Mouse (Mus musculus): ENCODE results near the gene Ndufs8.

The Ndufs8 gene

GRCm38 (mm10) chr19:3903648-3904362, 8.8 kb downstream of the Ndufs8 start:
- no peak for DNase-seq

DNA sequence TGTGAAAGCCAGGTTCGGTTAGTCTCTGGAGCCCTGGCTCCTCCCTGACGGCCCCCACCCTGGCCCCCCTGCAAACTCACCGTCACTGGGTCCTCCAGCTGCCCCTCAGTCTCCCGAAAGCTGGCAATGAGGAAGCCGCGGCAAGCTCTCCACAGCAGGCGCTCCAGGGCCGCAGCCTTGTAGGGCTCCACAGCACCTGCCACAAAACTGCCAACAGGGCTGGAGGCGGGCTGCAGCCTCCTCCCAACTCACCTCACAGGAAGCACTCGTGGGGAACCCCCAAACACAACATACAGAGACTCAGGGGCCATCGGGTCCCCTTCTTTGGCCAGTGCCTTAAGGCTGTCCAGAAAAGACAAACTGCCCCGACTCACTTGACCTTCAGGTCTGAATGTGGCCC, 9.6 kb downstream of the Ndufs8 start:
- DNase-seq, result no peak

GRCm38 (mm10) chr19:3899618-3900017, 13.0 kb downstream of the Ndufs8 start:
- DNase-seq, result no peak

GRCm38 (mm10) chr19:3898952-3899351, 13.6 kb downstream of the Ndufs8 start:
- no peak for DNase-seq

- DNase-seq, result no peak
Observed at GRCm38 (mm10) chr19:3897557-3897956, 15.0 kb downstream of the Ndufs8 start.

DNA sequence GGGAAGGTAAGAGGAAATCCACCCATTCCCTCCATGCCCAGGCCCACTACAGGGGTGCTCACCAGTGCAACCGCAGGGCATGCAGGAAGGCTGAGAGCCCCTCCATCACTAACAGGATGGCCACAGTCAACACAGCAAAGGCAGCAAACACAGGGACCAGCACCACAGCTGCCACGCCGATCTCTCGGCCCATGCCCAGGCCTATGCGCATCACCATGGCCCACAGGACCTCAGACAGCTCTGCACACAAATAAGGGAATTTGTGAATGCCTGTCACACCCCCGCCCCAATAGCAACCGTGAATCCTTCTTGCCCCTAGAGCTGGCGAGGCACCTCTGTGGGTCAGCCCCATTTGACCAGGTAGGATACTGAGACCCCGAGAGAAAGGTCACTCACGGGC, 16.4 kb downstream of the Ndufs8 start:
- no peak for DNase-seq

- no peak for DNase-seq
Observed at GRCm38 (mm10) chr19:3895171-3895631, 17.4 kb downstream of the Ndufs8 start.

DNA sequence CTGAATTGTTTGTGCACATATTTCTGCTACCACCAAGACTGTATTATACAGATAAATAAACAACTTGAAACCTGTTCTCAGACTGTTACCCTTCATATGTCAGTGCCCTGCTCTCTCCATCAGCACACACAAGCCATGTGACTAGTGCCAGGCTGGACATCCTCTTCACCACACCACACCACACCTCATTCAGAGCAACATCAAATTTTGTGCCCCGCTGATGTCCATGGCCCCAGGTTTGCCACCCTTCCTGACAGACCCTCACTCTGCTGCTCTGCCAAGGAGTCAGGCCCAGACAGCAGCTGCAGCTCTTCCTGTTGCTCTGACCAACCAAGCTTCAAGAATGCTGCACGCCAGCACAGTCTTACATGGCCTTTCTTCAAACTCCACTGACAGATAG, 18.3 kb downstream of the Ndufs8 start:
- no peak for DNase-seq

GRCm38 (mm10) chr19:3893545-3894116, 18.9 kb downstream of the Ndufs8 start:
- DNase-seq, result no peak

GRCm38 (mm10) chr19:3890181-3890580, 22.4 kb downstream of the Ndufs8 start:
- no peak for DNase-seq

DNA sequence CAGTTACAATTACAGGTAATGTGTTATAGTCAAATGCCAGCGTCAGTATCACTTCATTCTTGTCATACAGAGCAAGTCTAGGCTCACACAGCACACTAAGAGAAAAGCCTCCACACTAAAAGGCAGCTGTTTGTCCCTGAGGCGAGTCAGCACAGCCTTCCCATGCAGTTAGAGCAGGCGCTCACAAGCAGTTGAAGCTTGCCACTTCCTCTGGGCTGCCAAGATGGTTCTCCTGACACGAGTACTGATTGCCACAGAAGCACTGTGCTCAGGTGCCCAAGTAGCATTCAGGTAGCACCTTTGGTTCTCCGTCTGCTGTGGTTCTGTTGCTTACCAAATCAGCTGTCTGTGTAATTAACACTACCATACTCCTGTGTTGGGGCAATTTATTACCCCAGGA, 23.5 kb downstream of the Ndufs8 start:
- DNase-seq, result no peak

- DNase-seq, result peak in 1 of 2 experiments; percentile 18
Observed at GRCm38 (mm10) chr19:3884325-3884990, 28.1 kb downstream of the Ndufs8 start.

DNA sequence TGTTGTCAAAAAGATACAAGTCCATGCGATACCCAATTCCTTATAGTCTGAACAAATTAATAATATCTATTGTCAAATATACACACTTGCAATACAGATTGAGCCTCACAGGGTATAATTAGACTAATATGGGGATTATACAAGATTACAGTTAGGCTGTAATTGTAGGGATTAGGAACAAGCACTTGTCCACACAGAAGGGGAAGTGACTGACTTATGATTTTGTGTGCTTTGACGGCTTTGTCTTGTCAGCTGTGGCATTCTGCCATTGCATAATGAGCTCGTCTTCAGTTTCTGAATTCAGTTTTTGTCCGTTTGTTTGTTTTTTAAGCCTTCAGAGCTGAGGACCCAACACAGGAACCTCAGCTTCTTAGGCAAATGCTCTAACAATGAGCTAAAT, 30.4 kb downstream of the Ndufs8 start:
- DNase-seq, result no peak

DNA sequence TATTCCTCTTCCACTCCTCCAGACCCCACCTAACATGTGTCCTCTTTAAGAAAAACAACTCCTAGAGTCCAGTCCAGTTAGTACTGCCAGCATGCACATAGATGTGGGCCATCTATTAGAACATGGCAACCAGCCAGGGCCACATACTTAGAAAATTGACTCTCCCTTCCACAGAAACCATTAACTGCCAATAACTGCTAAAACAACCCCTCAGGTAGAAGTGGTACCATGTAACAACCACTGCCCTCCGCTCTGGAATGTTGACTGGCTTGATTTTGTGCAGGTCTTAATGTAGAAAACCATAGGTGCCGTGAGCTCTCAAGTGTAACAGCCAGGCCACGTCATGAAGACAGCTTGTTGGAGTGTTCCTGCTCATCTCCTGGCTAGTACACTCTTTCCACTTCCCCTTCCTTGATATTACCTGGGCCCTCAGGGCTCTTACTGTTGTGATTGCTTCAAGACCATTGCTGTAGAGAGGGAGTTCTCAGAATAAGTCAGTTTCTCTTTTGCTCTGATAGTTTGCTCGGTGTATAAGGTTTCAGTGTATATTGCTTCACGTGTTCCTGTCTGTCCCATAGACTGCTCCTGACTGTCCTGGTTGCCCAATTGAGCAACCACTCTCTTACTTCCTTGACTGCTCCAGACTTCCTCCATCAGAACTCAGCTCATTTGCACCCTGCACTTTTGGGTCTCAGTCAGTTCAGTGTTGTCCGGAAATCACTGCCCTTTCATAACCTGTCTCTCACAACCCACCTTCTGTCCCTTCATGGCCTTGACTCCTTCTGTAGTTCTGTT, 32.3 kb downstream of the Ndufs8 start:
- DNase-seq, result no peak

GRCm38 (mm10) chr19:3875045-3875444, 37.5 kb downstream of the Ndufs8 start:
- no peak for DNase-seq

DNA sequence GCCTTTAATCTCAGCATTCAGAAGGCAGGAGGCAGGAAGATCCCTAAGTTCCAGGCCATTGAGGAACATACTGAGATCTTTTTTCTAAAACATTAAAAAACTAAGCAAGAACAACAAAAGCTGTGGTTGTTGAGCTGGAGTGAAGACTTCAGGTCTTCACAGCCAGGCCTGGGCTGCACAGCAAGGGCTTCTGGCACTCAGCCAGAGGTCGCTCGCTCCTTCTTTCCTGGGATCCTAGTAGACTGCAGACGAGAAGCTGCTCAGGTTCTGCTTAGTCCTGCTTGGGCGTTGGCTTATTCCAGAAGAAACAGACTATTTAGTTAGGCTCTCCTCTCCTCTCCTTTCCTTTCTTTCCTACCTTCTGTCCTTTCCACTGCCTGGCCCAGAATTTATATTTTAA, 40.2 kb downstream of the Ndufs8 start:
- peak; percentile 64 to 81 for DNase-seq

DNA sequence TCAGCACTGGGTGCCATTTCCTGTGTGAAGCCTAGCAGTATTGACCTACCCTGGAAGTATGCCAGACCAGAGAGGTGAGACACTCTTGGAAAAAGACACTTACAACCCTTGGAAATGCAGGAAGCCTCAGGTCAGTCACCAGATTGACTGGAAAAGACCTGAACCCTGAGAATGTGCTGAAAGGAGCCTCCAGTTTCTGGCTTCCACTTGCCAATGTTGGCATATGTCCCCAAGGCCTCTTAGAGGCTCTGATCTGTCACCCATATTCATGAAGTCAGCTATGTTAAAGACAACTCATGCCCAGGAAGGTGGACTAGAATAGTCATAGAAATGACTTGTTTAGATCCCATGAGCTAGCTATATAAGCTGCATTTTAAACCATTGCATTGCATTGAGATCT, 41.1 kb downstream of the Ndufs8 start:
- DNase-seq, result no peak

DNA sequence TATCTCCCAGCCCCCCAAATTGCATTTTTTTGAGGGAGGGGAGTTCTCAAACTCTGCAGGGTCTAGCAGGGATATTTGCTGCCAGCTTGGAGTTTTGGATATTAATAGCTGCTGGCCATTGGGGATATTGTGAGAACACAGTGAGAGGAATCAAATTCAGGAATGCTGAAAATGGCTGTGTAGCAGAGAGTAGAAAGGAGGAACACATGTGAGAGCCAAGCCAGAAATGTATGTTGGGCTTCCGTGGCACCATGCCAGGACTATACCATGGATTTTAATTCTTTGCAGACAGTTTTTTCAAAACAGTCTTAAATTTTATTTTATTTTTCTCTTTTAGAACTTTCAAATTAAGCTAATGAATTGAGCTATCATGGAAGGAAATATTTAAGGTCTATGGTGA, 44.3 kb downstream of the Ndufs8 start:
- no peak for DNase-seq

- DNase-seq, result no peak
Observed at GRCm38 (mm10) chr19:3864960-3865359, 47.6 kb downstream of the Ndufs8 start.

- DNase-seq, result no peak
Observed at GRCm38 (mm10) chr19:3862713-3863112, 49.9 kb downstream of the Ndufs8 start.

All from cerebellum, postnatal 25 days (tissue).